Mouse (Mus musculus) thymus, postnatal 36 days (tissue): ENCODE results near the gene Itsn2.
A peak's percentile ranks its signal among the peaks of the same experiment; 100 is the strongest.
"Not testable (repeated sequence)": the region's sequence is repeated elsewhere in the genome, so short reads cannot be mapped to it uniquely, and the experiment has no call there.

Source experiments
- DNase-seq, 2 experiments: peaks; one replicate each; pipeline ENCODE4 v3.0.0; 2022; ENCODE audit warnings: mixed read lengths in 2 of 2

Gene Itsn2

DNA sequence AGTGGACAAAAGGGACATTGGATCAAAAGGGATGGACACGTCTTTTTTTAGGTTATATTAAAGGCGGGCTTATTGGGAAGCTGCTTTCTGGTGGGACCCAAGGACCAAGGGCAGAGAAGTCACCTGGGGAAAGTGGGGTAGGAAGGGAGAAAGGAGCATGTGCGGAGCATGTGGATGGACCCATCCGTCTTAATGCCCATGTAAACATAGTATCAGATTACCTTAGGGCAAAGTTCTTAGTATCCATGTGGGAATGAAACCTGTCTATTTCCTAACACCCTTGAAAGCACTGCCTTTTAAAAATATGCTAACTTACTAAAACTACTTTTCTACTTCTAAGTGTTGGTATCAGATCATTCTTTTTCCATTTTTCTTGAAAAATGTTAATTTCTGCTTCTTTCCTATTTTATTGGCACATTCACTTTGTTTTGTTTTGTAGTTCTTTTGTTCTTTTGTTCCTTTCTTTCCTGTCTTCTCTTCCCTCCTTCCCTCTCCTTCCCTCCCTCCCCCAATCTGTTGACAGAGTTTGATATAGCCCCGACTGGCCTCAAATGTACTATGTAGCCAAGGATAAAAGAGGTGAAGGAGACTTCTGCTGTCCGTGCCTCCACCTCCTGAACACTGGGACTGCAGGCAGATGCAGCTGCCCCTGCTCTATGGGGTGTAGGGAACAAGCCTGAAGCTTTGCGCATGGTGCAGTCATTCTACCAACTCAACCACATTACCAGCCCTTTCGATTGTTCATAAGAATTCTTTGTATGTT lies 6.4 kb downstream of the Itsn2 start:
- no peak for DNase-seq

DNA sequence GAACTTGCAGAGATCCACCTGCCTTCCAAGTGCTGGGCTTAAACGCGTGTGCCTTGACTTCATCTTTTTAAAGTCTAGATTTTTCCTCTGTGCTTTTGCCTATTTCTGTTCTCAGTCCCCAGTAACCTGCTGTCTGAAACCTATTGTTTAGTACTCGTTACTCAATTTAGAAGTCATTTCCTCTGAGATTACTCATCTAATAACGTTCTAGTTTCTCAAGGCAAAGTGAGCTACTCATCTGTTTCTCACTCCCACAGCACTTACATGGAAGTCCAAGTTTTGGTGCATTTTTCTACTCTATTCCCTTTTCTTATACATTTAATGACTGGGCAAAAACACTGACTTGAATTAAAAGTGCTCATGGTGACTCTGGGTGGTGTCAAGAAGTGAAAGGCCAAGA lies 7.3 kb downstream of the Itsn2 start:
- DNase-seq, result no peak

DNA sequence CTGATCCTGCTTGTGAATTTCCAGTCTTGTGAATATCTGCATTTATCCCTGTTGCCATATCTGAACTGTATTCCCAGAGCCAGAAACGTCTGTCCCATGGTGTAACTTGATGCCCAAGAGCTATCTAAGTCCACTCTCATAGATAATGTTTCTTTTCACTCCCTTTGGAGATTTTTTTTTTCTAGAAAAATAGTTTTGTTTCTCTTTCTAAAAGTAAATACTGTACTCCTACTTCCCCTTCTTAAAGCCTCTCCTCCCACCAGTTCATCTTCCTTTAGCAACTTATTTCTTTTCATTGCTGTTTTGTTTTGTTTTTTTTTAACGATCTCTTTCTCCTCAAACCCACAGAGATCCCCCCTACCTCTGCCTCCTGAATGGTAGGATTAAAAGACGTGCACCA lies 14.2 kb downstream of the Itsn2 start:
- no peak for DNase-seq

DNA sequence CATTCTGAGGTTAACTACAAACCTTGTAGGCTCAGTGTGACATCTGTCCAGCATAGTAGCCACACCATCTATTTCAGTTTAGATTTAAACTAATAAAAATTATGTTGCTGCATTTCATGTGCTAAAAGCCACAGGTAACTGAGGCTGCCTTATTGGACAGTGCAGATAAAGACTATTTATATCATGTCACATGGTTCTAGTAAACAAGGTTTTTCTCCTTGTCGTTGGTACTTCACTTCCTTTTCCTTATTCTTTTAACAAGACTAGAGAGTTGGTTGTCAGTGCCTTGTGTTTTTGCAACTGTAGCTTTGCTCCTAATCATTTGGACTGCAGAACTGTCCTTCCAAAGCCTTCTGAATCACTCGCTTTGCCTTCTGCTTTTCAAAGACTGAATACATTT lies 22.3 kb downstream of the Itsn2 start:
- no peak for DNase-seq

DNA sequence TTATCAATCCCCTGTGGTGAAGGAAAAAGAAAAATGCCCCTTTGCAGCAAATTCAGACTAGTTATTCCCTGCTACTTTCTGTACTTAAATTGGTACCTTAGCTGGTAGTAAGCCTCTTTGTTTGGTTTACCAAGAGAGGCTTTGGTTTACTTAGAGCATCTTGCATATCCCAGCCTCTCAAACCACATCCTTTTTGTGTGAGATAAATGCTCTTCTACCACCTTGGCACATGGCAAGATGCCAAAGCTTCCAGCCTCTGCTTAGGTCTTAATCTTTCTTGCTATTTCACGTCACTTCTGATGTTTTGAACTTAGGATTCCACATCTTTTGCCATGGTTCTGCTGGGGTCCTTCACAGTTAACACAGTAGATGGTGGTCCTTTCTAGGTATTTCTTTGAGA lies 31.8 kb downstream of the Itsn2 start:
- DNase-seq, result peak; percentile 12 to 18

DNA sequence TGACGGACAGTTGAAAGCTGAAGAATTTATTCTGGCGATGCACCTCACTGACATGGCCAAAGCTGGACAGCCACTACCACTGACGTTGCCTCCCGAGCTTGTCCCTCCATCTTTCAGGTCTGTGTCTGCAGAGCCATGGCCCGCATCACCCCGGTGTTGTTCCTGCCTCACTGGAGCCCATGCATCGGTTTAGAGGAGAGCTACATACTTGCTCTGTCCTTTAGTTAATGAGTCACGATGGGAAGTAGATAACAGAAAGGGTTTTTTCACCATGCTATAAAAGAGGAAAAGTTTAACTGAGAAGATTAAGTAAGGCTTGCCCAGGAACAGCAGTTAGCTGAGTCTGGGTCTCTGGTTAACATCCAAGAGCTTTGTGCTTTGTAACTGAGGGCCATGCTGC lies 40.5 kb downstream of the Itsn2 start:
- DNase-seq, result no peak

DNA sequence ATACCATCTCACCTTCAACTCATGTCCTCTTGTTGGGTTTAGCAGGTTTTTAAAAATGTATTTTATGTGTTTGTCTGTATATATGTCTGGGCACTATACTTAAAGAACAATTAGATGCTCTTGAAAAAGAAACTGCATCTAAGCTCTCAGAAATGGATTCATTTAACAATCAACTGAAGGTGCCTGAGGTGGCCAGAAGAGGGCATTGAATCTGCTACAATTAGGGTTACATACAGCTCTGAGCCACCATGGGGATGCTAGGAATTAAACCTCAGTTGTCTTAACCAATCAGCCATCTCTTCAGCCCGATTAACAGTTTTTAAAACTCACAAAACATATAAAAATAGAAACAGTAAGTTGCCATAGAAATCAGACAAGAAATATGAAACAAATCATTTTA lies 46.0 kb downstream of the Itsn2 start:
- DNase-seq, result no peak

DNA sequence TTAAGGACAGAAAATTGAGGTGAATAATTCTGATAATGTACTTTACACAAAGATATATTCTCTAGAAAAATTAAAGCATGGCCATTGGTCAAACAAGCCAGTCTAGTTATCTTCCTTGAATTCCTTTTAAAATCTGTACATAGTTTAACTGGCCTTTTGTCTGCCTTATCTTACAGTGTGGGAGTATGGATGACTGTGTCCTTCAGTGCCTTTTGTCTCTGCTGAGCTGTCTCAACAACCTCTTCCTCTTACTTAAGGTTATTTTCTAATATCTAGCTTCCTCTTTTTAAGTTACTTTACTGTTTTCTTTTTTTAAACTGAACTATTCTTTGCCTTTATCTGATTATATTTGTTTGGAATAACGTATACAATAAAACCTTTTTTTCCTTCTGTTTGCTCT lies 48.3 kb downstream of the Itsn2 start:
- no peak for DNase-seq

DNA sequence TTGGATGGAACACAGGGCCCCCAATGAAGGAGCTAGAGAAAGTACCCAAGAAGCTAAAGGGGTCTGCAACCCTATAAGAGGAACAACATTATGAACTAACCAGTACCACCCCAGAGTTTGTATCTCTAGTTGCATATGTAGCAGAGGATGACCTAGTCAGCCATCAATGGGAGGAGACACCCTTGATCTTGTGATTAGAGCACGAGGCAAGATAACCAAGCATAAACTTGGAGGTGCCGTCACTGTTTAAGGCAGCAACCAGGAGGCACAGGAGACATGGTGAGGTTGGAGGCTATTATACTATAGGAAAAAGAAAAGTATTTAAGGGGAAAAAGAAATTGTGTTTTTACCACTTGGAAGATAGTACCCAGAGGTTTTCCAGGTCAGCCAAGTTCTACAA lies 64.4 kb downstream of the Itsn2 start:
- no peak for DNase-seq

DNA sequence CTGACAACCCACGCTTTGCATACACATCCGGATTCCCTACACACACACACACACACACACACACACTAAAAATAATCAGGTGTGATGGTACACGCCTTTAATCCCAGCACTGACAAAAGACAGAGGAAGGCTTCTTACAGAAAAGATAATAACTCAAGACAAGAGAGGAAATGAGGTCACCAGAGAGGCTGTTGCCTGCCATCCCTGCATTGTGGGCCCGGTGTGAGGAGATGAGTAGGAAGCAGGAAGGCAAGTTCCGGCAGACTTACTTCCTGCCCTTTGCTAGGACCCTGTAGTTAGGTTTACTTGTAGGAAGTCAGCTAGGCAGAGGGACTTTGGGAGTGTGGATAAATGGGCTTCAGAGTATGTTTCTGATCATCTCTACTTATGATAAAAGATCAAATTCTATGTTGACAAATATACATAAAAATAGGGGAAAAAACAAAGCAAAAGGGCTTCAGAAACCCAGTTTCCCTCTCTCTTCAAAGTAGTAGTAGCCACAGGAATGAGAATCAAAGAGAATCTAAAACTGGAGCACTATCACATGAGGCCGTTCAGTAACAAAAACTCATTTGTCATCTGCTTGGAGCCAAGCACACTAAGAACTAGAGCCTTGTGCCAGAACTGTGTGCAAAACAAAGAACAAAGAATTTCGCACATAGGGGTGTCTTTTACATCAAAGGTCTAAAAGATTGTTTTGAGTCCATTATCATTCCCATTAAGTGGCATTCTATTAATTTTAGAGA lies 72.7 kb downstream of the Itsn2 start:
- DNase-seq, result peak in 1 of 2 experiments; percentile 5

DNA sequence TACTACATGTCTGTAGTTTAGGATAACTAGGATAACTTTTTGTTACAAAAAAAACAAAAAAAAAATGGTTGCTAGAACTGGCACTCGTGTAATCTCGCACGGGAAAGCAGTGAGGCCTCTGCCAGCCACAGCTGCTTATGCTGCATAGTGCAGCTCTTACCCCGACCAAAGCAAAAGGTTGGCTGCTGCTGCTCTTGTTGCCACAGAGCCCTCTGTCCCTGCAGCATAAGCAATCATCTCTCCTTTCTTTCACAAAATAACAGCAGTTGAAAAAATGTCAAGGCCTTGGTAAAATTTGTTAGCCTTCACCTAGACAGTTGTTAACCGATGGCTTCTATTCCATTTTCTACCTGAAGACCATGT lies 73.2 kb downstream of the Itsn2 start:
- DNase-seq, result no peak

DNA sequence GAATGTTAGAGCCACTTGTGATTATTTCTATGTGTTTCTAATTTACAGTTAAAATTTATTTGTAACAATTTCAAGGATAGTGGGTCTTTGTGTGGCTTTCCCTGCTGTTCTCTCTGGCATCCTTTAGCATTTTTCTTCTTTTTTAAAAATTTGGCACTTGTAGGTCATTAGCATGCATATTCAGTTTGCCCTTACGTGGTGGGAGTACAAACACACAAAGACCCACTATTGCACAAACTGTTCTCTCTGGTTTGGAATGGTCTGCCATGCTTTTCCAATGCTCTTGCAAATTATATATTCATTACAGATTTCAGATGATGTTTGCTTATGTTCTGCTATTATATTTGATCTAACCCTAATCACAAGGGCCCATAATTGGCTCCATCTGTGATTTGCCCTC lies 83.9 kb downstream of the Itsn2 start:
- no peak for DNase-seq

DNA sequence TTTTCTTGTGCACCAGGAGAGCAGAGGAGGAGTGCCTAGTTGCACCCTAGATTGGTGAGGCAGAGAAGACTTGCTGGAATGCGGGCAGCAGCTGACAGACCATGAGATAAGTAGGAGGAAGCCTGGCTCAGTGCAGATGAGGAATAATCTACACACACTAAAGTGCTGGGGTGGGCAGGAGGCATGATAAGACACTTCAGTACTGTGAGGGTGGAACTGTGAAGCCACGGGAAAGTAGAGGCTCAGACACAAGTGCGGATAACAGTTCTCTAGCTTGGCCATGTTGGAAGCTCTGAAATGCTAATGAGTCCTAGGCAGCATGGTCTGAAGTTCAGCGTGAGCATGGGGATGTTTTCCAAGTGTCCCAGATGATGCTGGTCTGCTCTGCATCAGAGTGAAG lies 87.5 kb downstream of the Itsn2 start:
- DNase-seq, result no peak

DNA sequence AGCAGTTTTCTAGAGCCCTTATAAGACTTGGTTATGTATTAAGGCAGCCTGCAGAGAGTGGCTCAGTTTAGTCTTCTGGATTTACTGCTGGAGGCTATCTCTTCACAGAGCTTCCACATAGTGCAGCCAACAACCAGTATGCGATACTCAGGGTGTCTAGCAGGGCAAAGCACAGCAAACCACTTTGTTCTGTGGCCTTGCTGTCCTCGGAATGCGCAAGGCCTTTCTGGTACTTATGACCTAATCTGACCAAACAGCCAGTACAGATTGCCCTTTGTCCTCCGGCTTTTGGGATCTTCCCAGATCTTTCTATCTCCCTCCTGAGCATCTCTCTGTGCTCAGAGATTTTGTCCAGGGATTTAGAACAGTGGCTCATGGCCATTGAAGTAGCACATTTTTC lies 93.0 kb downstream of the Itsn2 start:
- DNase-seq, result no peak

DNA sequence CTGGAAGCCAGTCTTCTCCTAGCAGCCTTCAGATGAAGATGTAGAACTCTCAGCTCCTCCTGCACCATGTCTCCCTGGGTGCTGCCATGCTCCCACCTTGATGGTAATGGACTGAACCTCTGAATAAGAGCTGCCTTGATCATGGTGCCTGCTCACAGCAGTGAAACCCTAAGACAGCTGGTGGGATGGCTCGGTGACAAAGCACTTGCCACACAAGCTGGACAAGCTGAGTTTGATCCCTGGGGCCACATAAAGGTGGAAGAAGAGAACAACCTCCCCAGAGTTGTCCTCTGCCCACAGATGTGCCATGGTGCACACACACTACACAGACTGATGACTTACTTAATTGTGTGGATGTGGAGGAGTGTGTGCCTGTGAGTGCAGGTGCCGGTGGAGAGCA lies 95.9 kb downstream of the Itsn2 start:
- DNase-seq, result no peak

DNA sequence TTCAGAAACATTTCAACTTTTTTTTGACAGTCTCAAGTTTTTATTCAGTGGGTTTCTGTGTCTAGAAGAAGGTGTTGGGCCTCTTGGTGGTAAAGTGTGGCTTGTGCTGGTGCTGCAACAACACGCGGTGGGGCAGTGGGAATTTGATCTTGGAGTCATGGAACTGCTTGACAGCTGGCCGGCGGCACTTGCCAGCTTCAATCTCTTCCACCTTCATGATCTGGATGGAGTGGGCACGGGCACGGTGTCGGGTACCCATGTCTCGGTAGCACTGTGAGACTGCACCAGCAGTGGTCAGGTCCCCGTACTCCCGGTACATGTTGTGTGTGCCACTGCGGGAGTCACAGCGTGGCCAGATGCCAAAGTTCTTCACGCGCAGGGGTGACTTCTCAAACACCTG lies 96.9 kb downstream of the Itsn2 start:
- no peak for DNase-seq

DNA sequence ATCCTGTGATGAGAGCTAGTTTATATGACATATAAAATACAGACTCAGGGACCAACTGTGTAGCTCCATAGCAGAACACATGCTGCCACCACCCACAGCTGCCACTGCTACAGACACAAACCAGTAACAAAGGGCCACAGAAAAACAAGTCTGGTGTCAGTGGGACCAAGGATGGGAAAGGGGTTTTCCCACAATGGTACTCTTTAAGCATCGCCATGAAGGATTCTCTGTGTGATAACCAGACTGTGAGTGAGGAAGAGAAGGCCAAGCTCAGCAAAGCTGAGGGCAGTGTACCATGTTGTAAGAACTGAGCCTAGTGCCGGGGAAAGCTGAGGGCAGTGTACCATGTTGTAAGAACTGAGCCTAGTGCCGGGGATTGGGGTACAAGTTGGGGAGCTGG lies 98.8 kb downstream of the Itsn2 start:
- DNase-seq, result no peak

DNA sequence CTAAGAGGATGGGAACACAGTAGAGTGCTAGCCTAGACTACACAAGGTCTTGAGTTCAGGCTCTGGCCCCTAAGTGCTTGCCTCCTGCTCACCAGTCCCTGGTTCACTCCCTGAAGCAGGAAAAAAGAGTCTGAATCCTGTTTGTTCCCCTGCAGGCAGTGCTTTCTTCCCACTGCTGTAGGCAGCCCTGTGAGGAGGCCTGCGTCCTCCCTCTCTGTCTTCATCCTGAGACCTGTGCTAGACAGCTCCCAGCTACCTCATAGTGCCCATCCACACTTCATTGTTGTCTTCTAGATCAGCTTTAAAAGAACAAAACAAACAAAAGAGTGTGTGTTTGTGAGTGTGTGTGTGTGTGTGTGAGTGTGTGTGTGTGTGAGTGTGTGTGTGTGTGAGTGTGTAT lies 102.1 kb downstream of the Itsn2 start:
- DNase-seq, result no peak

DNA sequence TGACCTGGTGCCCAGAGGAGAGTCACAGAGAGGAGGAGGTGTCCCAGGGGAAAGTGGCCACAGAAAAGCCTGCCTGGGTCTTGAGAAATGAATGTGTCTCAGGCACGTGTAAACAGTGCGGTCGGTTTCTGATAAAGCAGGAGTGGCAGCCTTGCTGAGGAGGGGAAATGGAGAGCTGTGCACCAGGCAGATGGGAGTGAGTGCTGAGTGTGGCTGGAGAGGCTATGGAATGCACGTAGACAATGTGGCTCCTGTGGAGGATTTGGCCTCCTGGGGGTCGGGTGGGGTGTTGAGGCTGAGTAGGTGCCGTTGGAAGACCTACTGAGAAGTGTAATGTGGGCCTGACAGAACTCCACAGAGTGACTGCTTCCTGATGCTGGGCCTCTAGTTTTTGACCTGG lies 113.2 kb downstream of the Itsn2 start:
- not testable (repeated sequence) for DNase-seq

DNA sequence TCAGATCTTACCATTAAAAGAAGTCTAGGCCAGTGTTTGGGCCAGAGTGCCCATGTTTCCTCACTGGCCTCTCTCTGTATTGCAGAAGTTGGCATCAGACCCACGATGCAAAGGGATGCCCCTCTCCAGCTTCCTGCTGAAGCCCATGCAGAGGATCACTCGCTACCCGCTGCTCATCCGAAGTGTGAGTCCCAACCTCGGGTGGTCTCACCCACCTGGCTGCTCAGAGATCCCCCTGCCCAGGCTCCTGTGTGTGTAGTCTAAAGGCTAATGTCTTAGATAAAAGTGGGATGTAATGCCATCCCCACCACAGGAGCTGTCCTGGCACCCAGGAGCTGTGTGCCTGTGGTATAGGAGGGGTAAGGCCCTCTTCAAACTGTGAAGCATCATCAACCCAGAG lies 113.7 kb downstream of the Itsn2 start:
- no peak for DNase-seq

DNA sequence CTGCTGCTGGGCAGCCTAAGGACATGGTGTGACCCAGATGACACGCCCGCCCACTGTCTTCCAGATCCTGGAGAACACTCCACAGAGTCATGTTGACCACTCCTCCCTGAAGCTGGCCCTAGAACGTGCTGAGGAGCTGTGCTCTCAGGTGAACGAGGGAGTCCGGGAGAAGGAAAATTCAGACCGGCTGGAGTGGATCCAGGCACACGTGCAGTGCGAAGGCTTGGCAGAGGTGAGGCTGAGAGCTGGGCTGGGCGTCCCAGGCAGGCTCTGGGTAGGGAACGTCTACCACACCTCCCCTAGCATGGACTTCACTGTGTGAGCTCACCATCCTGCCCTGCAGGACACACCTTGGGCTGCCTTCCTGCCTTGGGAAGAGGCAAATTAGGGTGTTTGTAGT lies 114.5 kb downstream of the Itsn2 start:
- DNase-seq, result no peak

DNA sequence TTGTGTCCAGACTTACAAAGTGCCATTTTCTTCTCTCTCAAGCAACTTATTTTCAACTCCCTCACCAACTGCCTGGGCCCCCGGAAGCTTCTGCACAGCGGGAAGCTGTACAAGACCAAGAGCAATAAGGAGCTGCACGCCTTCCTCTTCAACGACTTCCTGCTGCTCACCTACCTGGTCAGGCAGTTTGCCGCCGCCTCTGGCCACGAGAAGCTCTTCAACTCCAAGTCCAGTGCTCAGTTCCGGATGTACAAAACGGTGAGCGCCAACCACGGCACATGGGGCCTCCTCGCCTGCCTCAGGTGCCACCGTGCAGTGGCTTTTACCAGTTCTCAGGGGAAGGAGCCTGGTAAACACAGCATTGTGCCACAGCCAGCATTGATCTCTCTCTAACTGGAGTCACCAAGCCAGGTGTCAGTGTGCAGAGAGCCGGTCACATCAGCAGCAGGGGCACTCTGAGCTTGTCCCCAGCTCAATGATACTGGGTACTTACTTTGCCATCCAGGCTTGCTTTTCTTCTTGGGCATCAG lies 115.1 kb downstream of the Itsn2 start:
- peak; percentile 9 to 34 for DNase-seq

DNA sequence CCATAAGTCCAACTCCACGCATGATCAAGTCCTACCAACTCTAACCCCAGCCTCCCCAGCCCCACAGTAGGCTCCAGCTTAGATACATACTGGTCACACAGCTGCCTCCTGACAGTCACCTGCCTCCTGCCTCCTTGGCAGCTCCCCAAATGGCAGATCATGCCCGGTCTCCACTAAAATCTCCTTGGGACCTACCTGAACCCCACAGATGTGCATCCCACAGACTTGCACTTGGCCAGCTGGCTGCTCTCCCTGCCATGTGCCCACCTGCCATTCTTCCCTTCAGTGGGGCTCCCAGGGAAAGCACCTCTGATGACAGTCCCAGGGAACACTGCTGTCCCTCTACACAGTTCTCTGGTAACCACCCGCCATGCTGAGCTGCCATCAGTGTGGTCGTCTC lies 115.9 kb downstream of the Itsn2 start:
- no peak for DNase-seq

DNA sequence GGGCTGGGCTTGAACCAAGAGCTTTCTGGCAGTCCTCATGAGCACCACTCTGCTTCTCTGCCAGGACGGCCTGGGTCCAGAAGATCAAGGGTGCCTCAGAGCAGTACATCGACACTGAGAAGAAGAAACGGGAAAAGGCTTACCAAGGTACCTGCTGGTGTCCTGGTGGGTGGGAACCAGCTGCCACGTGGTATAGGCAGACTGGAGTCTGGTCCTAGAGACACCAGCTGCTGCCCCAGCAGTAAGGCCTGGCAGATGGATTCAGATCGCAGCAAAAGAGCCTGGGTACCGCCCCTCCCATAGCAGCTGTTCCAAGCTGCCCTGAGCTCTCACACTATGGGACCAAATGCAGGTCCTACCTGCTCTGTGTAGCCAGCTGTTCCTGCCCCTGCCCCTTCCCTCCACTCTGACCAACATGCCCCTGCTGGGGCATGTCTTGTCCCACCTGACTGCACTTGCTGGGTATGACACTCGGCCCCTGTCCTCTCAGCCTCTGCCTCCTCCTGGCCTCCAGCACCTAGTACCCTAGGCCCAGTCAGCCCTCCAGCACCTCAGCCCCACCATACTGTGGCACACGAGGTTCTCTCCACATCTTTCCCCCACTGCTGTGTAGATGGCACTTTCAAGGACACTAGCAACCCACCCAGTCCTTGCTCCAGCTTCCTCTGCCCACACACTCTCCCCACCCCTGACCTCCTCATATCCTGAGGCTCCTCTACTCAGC lies 116.6 kb downstream of the Itsn2 start:
- DNase-seq, result no peak
